Mouse (Mus musculus): ENCODE measurements around the gene Ppil1.

GRCm38 (mm10) chr17:29210037-29210436 is 53.9 kb downstream of the Ppil1 start:
- no peak for TF ChIP-seq CTCF (IDR thresholded peaks at IDR 0.05; ENCODE audit: extremely low read depth, insufficient read length, insufficient replicate concordance, low read depth, low read length)
- TF ChIP-seq POLR2A (IDR thresholded peaks at IDR 0.05; ENCODE audit: low read depth, low read length), result no peak
